Mouse (Mus musculus) cortical plate, adult 2 months (tissue): ENCODE results near the gene F13a1.

Experiments
- CTCF ChIP-seq: fragments of 200-500 bp; IDR thresholded peaks from 2 replicates; pipeline ENCODE4 v1.5.1; 2011; ENCODE audit warnings: mild to moderate bottlenecking, control low read depth, low read length; ENCODE audit not compliant: insufficient read depth; ENCODE audit errors: extremely low read depth
- POLR2A ChIP-seq: fragments of 200-500 bp; IDR thresholded peaks from 2 replicates; pipeline ENCODE4 v1.6.1; 2011; ENCODE audit warnings: mild to moderate bottlenecking, low read length, control low read depth; ENCODE audit not compliant: insufficient read depth; ENCODE audit errors: extremely low read depth

DNA sequence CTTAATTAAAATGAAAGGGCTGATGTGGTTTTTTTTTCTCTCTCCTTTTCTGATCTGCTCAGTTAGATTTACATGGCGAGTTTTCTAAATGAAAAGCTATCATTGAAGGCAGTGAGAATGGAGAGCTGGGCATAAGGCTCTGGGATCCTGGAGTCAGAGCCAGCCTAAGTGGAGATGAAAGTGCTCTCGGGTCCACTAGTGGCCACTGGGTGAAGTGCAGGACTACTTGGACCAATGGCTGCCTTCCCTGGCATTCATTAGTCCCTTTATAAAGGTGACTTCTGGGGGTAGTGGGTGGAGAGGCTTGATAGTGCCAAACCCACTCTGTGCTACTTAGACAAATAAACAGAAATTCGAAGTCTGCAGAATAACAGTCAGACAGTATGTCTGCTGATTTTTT, 5.0 kb downstream of the F13a1 start:
- TF ChIP-seq POLR2A (no peak), CTCF (no peak)
